Mouse (Mus musculus): ENCODE measurements around the gene Bcl9l.

The Bcl9l gene

DNA sequence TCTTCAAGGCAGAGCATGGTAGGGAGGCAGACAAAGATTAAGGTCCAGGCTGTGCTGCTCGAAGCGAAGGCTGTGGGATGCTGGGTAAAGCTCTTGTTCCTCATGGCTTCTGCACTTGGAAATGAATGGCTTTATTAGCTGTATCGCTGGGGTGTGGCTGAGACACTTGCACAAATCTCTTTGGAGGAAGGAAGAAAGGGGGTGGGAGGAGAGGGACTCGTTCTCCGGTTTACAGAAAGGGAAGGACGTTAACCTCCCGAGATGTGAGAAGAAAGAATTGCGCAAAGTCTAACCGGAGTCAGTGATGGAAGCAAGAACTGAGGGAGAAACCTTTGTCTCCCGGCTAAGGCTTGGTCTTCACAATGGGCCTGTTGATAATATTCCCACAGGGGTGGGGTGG, 68.5 kb downstream of the Bcl9l start:
- DNase-seq = no peak

DNA sequence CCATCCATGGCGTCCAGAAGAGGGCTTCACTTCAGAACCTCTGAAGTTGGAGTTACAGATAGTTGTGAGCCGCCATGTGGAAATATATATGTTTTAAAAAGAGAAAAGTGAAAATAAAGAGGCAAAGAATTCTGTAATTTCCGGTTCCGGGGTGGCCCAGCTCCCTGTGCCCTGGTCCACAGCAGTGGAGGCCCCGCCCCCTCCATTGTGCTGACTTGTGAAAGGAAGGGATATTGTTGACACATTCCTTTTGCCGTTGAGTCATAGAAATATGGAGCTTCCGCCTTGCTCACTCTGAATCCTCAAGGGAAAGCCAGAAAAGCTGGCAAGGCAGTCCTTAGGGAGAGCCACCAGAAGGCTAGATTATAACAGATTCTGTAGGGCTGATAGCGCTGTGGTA, 69.5 kb downstream of the Bcl9l start:
- DNase-seq = no peak
